Mouse (Mus musculus): ENCODE measurements around the gene Rnf24. TPM values are rescaled to one million over a fixed set of nuclear protein-coding genes. Genes with fewer than 3 reads are reported as not detected.
"Not testable (repeated sequence)": the region's sequence is repeated elsewhere in the genome, so short reads cannot be mapped to it uniquely, and the experiment has no call there.

Rnf24 gene
- polyA plus RNA-seq, 1 experiment: 3.0 TPM

DNA sequence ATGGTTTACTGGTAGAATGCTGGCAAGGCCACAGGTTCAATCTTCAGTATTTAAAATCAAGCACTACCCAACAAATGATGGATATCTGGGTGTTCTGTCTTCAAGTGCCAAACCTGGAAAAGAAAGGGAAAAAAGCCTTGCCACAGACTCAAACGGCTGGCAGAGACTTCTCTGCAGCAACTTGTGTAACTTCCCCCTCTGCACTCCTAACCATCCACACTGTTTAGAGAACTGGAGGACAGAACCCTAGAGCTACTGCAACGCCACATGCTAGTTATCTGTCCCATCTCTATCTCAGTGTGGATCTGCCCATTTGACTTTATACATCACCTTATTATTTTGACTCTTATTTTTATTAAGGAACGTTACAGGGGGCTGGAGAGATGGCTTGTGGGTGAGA, 26.6 kb downstream of the Rnf24 start:
- H3K4me3 ChIP-seq: no peak overlapping the region
- H3ac ChIP-seq (ENCODE audit: control insufficient read depth, insufficient read length): no peak overlapping the region
- TF ChIP-seq SRF (IDR thresholded peaks at IDR 0.05; ENCODE audit: control insufficient read depth, insufficient read length, low read depth) (no peak), MAX (IDR thresholded peaks at IDR 0.05; ENCODE audit: low read depth) (no peak)
- no peaks in the 10 kb centered on the region for H3K79me2 ChIP-seq (ENCODE audit: control insufficient read depth, insufficient read depth)
- H3K27me3 ChIP-seq (ENCODE audit: control insufficient read depth, insufficient read depth, insufficient read length): no peaks in the 10 kb centered on the region
- no peak overlapping the region for H3K4me2 ChIP-seq (ENCODE audit: low read depth)
- no peaks in the 10 kb centered on the region for H3K36me3 ChIP-seq (ENCODE audit: control insufficient read depth, insufficient read depth)

- Histone ChIP-seq H3ac (ENCODE audit: control insufficient read depth, insufficient read length) (no peak overlapping the region), H3K36me3 (ENCODE audit: control insufficient read depth, insufficient read depth) (no peaks in the 10 kb centered on the region), H3K79me2 (ENCODE audit: control insufficient read depth, insufficient read depth) (peaks cover 9% of the 10 kb centered on the region), H3K4me3 (no peak overlapping the region), H3K4me2 (ENCODE audit: low read depth) (no peak overlapping the region), H3K27me3 (ENCODE audit: control insufficient read depth, insufficient read depth, insufficient read length) (no peaks in the 10 kb centered on the region)
- TF ChIP-seq MYOD1 (IDR thresholded peaks at IDR 0.05; ENCODE audit: control insufficient read depth in 1 of 3, insufficient read length in 2 of 3, low read depth in 2 of 3) (no peak), POLR2AphosphoS2 (IDR thresholded peaks at IDR 0.05; ENCODE audit: insufficient read length, low read depth) (no peak)
Observed at GRCm38 (mm10) chr2:131323675-131324074, 29.0 kb downstream of the Rnf24 start.

DNA sequence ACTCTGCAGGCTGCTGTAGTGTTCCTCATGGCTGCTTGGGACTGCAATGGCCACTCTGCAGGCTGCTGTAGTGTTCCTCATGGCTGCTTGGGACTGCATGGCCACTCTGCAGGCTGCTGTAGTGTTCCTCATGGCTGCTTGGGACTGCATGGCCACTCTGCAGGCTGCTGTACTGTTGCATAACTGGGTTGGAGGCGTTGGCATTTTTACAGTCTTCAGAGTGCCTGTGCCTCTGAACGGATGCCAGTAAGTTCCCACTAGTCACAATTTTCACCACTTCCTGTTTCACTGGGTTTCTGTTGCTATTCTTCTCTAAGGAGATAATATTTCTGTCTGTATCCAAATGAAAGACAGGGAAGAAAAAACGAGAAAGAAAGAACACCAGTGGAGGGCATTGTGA, 31.5 kb downstream of the Rnf24 start:
- peak; percentile 73 for TF ChIP-seq CEBPB (IDR thresholded peaks at IDR 0.05; ENCODE audit: insufficient read depth, poor library complexity, severe bottlenecking)
- not testable (repeated sequence) for H3ac ChIP-seq (ENCODE audit: control insufficient read depth, insufficient read length); H3K27me3 ChIP-seq (ENCODE audit: control insufficient read depth, insufficient read depth, insufficient read length); H3K36me3 ChIP-seq (ENCODE audit: control insufficient read depth, insufficient read depth); H3K4me3 ChIP-seq
- H3K79me2 ChIP-seq (ENCODE audit: control insufficient read depth, insufficient read depth): peaks cover 18% of the 10 kb centered on the region
- H3K4me2 ChIP-seq (ENCODE audit: low read depth): peak overlapping the region; percentile 72

GRCm38 (mm10) chr2:131319401-131319800, 33.3 kb downstream of the Rnf24 start:
- no peak overlapping the region for H3K4me2 ChIP-seq (ENCODE audit: low read depth)
- H3K36me3 ChIP-seq (ENCODE audit: control insufficient read depth, insufficient read depth): no peaks in the 10 kb centered on the region
- H3K27me3 ChIP-seq (ENCODE audit: control insufficient read depth, insufficient read depth, insufficient read length): no peaks in the 10 kb centered on the region
- H3K4me3 ChIP-seq: no peak overlapping the region
- H3ac ChIP-seq (ENCODE audit: control insufficient read depth, insufficient read length): no peak overlapping the region
- TF ChIP-seq MYOD1 (IDR thresholded peaks at IDR 0.05; ENCODE audit: control insufficient read depth in 1 of 3, insufficient read length in 2 of 3, low read depth in 2 of 3): no peak
- no peak for TF ChIP-seq SRF (IDR thresholded peaks at IDR 0.05; ENCODE audit: control insufficient read depth, insufficient read length, low read depth)
- no peak for TF ChIP-seq MYOG (IDR thresholded peaks at IDR 0.05; ENCODE audit: control insufficient read depth in 1 of 3, insufficient read depth in 1 of 3, insufficient read length in 2 of 3, low read depth in 2 of 3)
- TF ChIP-seq POLR2AphosphoS2 (IDR thresholded peaks at IDR 0.05; ENCODE audit: insufficient read length, low read depth): no peak
- no peak for TF ChIP-seq REST (IDR thresholded peaks at IDR 0.05; ENCODE audit: insufficient read depth, insufficient read length)
- no peak for TF ChIP-seq E2F4 (IDR thresholded peaks at IDR 0.05; ENCODE audit: insufficient read depth)
- TF ChIP-seq TCF12 (IDR thresholded peaks at IDR 0.05; ENCODE audit: insufficient read depth, poor library complexity, severe bottlenecking): no peak
- no peak for TF ChIP-seq MAX (IDR thresholded peaks at IDR 0.05; ENCODE audit: low read depth)
- no peak for TF ChIP-seq CEBPB (IDR thresholded peaks at IDR 0.05; ENCODE audit: insufficient read depth, poor library complexity, severe bottlenecking)
- TF ChIP-seq TCF3 (IDR thresholded peaks at IDR 0.05; ENCODE audit: insufficient read length, low read depth): no peak
- no peak for TF ChIP-seq POLR2A (IDR thresholded peaks at IDR 0.05; ENCODE audit: insufficient read length, low read depth)
- no peak for TF ChIP-seq USF1 (IDR thresholded peaks at IDR 0.05; ENCODE audit: low read depth)
- H3K79me2 ChIP-seq (ENCODE audit: control insufficient read depth, insufficient read depth): peaks cover 21% of the 10 kb centered on the region

DNA sequence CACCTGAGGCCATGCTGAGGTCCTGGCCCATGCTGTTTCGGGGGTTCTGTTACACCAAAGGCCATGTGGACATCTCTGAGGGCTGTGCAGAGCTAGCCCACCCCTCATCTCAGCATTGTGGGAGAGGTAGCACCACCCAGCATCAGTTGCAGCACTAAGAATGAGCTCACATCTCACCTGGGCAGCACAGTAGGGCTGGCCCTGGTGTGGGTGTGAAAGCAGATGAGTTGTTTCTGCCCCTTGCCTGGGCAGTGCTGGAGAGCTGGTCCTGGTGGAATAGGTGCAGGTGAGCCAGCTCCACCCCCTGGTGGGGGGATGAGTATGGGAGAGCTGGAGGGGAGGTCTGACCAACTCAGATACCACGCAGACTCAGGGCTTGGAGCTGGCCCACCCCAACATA, 36.5 kb downstream of the Rnf24 start:
- Histone ChIP-seq H3K79me2 (ENCODE audit: control insufficient read depth, insufficient read depth) (peaks cover 21% of the 10 kb centered on the region), H3K4me2 (ENCODE audit: low read depth) (no peak overlapping the region), H3K4me3 (no peak overlapping the region), H3K36me3 (ENCODE audit: control insufficient read depth, insufficient read depth) (no peaks in the 10 kb centered on the region), H3K27me3 (ENCODE audit: control insufficient read depth, insufficient read depth, insufficient read length) (no peaks in the 10 kb centered on the region), H3ac (ENCODE audit: control insufficient read depth, insufficient read length) (no peak overlapping the region)
- no peak for TF ChIP-seq MYOG (IDR thresholded peaks at IDR 0.05; ENCODE audit: control insufficient read depth in 1 of 3, insufficient read depth in 1 of 3, insufficient read length in 2 of 3, low read depth in 2 of 3)
- TF ChIP-seq POLR2AphosphoS2 (IDR thresholded peaks at IDR 0.05; ENCODE audit: insufficient read length, low read depth): no peak
- TF ChIP-seq MYOD1 (IDR thresholded peaks at IDR 0.05; ENCODE audit: control insufficient read depth in 1 of 3, insufficient read length in 2 of 3, low read depth in 2 of 3): no peak
- no peak for TF ChIP-seq POLR2A (IDR thresholded peaks at IDR 0.05; ENCODE audit: insufficient read length, low read depth)
- TF ChIP-seq SRF (IDR thresholded peaks at IDR 0.05; ENCODE audit: control insufficient read depth, insufficient read length, low read depth): no peak
- no peak for TF ChIP-seq TCF12 (IDR thresholded peaks at IDR 0.05; ENCODE audit: insufficient read depth, poor library complexity, severe bottlenecking)

GRCm38 (mm10) chr2:131309296-131309695, 43.4 kb downstream of the Rnf24 start:
- no peak for TF ChIP-seq CEBPB (IDR thresholded peaks at IDR 0.05; ENCODE audit: insufficient read depth, poor library complexity, severe bottlenecking)
- TF ChIP-seq REST (IDR thresholded peaks at IDR 0.05; ENCODE audit: insufficient read depth, insufficient read length): no peak
- TF ChIP-seq USF1 (IDR thresholded peaks at IDR 0.05; ENCODE audit: low read depth): no peak
- TF ChIP-seq MYOG (IDR thresholded peaks at IDR 0.05; ENCODE audit: control insufficient read depth in 1 of 3, insufficient read depth in 1 of 3, insufficient read length in 2 of 3, low read depth in 2 of 3): no peak
- TF ChIP-seq E2F4 (IDR thresholded peaks at IDR 0.05; ENCODE audit: insufficient read depth): no peak
- no peak for TF ChIP-seq SRF (IDR thresholded peaks at IDR 0.05; ENCODE audit: control insufficient read depth, insufficient read length, low read depth)
- TF ChIP-seq MAX (IDR thresholded peaks at IDR 0.05; ENCODE audit: low read depth): no peak
- no peak for TF ChIP-seq POLR2A (IDR thresholded peaks at IDR 0.05; ENCODE audit: insufficient read length, low read depth)
- TF ChIP-seq POLR2AphosphoS2 (IDR thresholded peaks at IDR 0.05; ENCODE audit: insufficient read length, low read depth): no peak
- no peak for TF ChIP-seq TCF12 (IDR thresholded peaks at IDR 0.05; ENCODE audit: insufficient read depth, poor library complexity, severe bottlenecking)
- TF ChIP-seq TCF3 (IDR thresholded peaks at IDR 0.05; ENCODE audit: insufficient read length, low read depth): no peak
- TF ChIP-seq MYOD1 (IDR thresholded peaks at IDR 0.05; ENCODE audit: control insufficient read depth in 1 of 3, insufficient read length in 2 of 3, low read depth in 2 of 3): no peak
- no peak overlapping the region for H3K4me3 ChIP-seq

More at GRCm38 (mm10) chr2:131309296-131309695, 43.4 kb downstream of the Rnf24 start:
- Histone ChIP-seq H3K79me2 (ENCODE audit: control insufficient read depth, insufficient read depth) (no peaks in the 10 kb centered on the region), H3K27me3 (ENCODE audit: control insufficient read depth, insufficient read depth, insufficient read length) (no peaks in the 10 kb centered on the region), H3K36me3 (ENCODE audit: control insufficient read depth, insufficient read depth) (no peaks in the 10 kb centered on the region), H3ac (ENCODE audit: control insufficient read depth, insufficient read length) (no peak overlapping the region), H3K4me2 (ENCODE audit: low read depth) (no peak overlapping the region)

All from myocyte (in vitro differentiated cells).